9 mouse cellular contexts compared by ENCODE assay signal in the genomic region with DNA sequence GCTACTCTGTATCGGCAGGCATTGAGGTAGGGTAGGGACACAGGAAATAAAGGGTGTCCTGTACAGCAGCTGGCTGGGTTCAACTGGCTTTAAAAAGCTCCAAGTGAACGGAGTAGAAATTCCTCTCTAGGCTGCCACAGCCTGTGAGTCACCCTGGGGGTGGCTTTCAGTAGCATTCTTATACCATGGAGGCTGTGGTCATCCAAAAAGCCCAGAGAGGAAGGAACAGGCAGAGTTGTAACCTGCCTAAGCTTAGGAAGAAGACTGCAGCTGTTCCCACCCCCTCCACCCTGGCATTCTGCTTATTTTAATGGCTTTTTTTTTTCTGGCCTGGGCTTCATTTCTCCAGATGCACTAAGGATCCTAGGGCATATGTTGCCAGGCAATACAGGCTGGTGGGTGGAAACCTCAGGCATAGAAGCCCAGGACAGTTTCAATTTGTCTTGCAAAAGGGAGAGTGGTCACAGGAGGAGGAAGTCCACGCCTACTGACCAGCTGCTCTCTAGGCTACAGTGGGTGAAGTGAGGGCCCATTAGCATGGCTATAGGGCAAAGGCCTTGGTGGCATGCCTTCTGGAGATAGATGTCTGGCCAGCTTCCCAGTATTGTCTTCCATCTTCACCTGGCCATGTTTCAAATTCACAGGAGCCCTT. TPM values are rescaled to one million over a fixed set of nuclear protein-coding genes. Genes with fewer than 3 reads are reported as not detected.
DNase-seq lines count a peak whose midpoint lies in the region; ATAC-seq and TF ChIP-seq lines count a peak whose summit lies in the region.
"Had no signal": no experiment of that assay in that cellular context is flagged by ENCODE, and none has a peak within 500 bp of the region (broad histone marks: within the 10 kb centered on the region; RNA-seq: fewer than 3 reads in every experiment).

No protein-coding gene starts in this region.

- peak; percentile 74 for DNase-seq in kidney, postnatal 0 days (ENCODE audit: low spot score)
- no peak for DNase-seq in kidney, adult 18-20 months
- DNase-seq in 3134 (ENCODE audit: extremely low read depth, insufficient read length, low spot score) (peak; percentile 72), 416B (ENCODE audit: low read depth) (peak; percentile 63)
- no peak for DNase-seq in spleen, postnatal 36 days (ENCODE audit: low spot score in 2 of 2)
- DNase-seq: thymus, postnatal 4 days had no signal

- H3K27me3 ChIP-seq in kidney, postnatal 0 days (ENCODE audit: insufficient read depth, low read length): no peaks in the 10 kb centered on the region
- H3K27me3 ChIP-seq in forebrain, embryonic 16.5 days (replicated peaks; ENCODE audit: control insufficient read depth, insufficient read depth, low read length): no peaks in the 10 kb centered on the region

- no peaks in the 10 kb centered on the region for H3K36me3 ChIP-seq in kidney, postnatal 0 days (ENCODE audit: insufficient read depth, low read length)
- H3K36me3 ChIP-seq in forebrain, embryonic 16.5 days (ENCODE audit: control insufficient read depth, insufficient read depth): no peaks in the 10 kb centered on the region

- no peak for TF ChIP-seq CTCF in kidney, postnatal 0 days (IDR thresholded peaks at IDR 0.05; ENCODE audit: low read depth)
- no peak for TF ChIP-seq CTCF in embryonic fibroblast, embryonic 13.5 days (IDR thresholded peaks at IDR 0.05; ENCODE audit: borderline replicate concordance, insufficient read depth, low read length)

- no peak overlapping the region for H3K4me2 ChIP-seq in kidney, postnatal 0 days (ENCODE audit: low read length)
- no peak overlapping the region for H3K4me2 ChIP-seq in forebrain, embryonic 16.5 days (ENCODE audit: low read length)

- H3K4me3 ChIP-seq in kidney, postnatal 0 days (replicated peaks; ENCODE audit: low read depth, low read length): no peak overlapping the region
- no peak overlapping the region for H3K4me3 ChIP-seq in embryonic fibroblast, embryonic 13.5 days (ENCODE audit: insufficient read depth, low read length)
- H3K4me3 ChIP-seq in forebrain, embryonic 16.5 days (replicated peaks; ENCODE audit: low read length): no peak overlapping the region

- H3K9me3 ChIP-seq in kidney, postnatal 0 days (replicated peaks; ENCODE audit: low read length): no peaks in the 10 kb centered on the region
- H3K9me3 ChIP-seq in forebrain, embryonic 16.5 days (ENCODE audit: control insufficient read depth, low read length): no peaks in the 10 kb centered on the region

- WGBS in kidney, postnatal 0 days: 30% methylated on average over 3 of the region's 3 CpGs
- 63% methylated on average over 3 of the region's 3 CpGs for WGBS in forebrain, embryonic 16.5 days

- H3K27ac ChIP-seq in kidney, postnatal 0 days: no peak overlapping the region
- peak overlapping the region; percentile 77 for H3K27ac ChIP-seq in embryonic fibroblast, embryonic 13.5 days (ENCODE audit: insufficient read depth, low read length)
- no peak overlapping the region for H3K27ac ChIP-seq in forebrain, embryonic 16.5 days (ENCODE audit: low read length)

- ATAC-seq in kidney, postnatal 0 days (replicated peaks; ENCODE audit: low FRiP score, low read depth): no peak; the same call in 1 of the 2 replicates
- ATAC-seq in CD4-positive, CD25-positive, alpha-beta regulatory T cell, adult 4 months: no peak
- ATAC-seq in forebrain, embryonic 16.5 days: no peak

- H3K4me1 ChIP-seq in kidney, postnatal 0 days (replicated peaks; ENCODE audit: insufficient read depth, low read length): peaks cover 10% of the 10 kb centered on the region
- H3K4me1 ChIP-seq in embryonic fibroblast, embryonic 13.5 days (ENCODE audit: control insufficient read depth, insufficient read depth, low read length): peaks cover 8% of the 10 kb centered on the region; the same call in 1 of the 2 replicates
- peaks cover 12% of the 10 kb centered on the region; the same call in 1 of the 2 replicates for H3K4me1 ChIP-seq in forebrain, embryonic 16.5 days (replicated peaks; ENCODE audit: control insufficient read depth, insufficient read depth, low read length)

- 0 out of 2 replicates have a peak, but pooled peaks have one; percentile 20 for TF ChIP-seq POLR2A in embryonic fibroblast, embryonic 13.5 days (IDR thresholded peaks at IDR 0.05; ENCODE audit: low read depth, low read length)

- no peak overlapping the region for H3K9ac ChIP-seq in kidney, postnatal 0 days (ENCODE audit: low read depth, low read length)
- H3K9ac ChIP-seq in forebrain, embryonic 16.5 days (replicated peaks; ENCODE audit: low read depth, low read length): no peak overlapping the region

RNA-seq across cellular contexts. Expression of a gene that starts 57.1 kb away (rescaled TPM):
- 0.17 and 0.28 TPM in 2 replicates for polyA plus RNA-seq in kidney, postnatal 0 days (2015; fragmentation: Nextera tagmentation; extraction: Ambion mirVana)
- 73.5 and 79.0 TPM in 2 replicates for polyA plus RNA-seq in embryonic fibroblast, embryonic 13.5 days (2011; ENCODE audit: insufficient read length, low read depth, missing spikeins)
- under 1 TPM in 1 of 2 experiments, not detected in 1; 0.19 TPM for polyA plus RNA-seq in CD4-positive, CD25-positive, alpha-beta regulatory T cell, adult 4 months (2017; shearing (Covaris generic))
- 0.51 and 0.60 TPM in 2 replicates for polyA plus RNA-seq in forebrain, embryonic 16.5 days (2015; fragmentation: Nextera tagmentation; extraction: Ambion mirVana)

Comparison
In these comparisons a context has a peak if more than half of its experiments do, and no peak if none do; other contexts are left out.
1. DNase-seq: peak in kidney, postnatal 0 days (single experiment), 3134 (single experiment) and 416B (single experiment); none in kidney, adult 18-20 months (single experiment) and spleen, postnatal 36 days (0 of 2).
2. RNA of a gene that starts 57.1 kb away (polyA plus RNA-seq): 73.5 to 79.0 TPM in embryonic fibroblast, embryonic 13.5 days; 0.51 to 0.60 TPM in forebrain, embryonic 16.5 days, 0.19 TPM in CD4-positive, CD25-positive, alpha-beta regulatory T cell, adult 4 months and 0.17 to 0.28 TPM in kidney, postnatal 0 days; every median in the first group is over 10 times any median in the second.